ENCODE assay signal across 21 mouse cellular contexts in the genomic region with DNA sequence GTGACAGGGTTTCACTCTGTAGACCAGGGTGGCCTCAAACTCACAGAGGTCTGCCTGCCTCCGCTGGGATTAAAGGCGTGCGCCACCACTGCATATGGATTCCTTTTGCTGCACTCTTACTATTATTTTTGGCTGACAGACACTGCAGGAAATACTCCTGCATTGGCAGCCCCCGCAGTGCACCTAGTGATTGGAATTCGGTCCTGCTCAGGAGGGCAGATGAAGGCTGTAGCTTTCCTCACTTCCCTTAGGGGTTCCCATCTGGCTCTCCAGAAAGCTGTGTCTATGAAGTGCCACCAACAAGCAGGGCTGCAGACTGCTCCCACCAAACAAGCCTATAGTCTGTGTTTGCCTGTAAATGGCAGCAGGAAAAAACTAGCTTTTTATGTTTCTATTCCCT.
DNase-seq lines count a peak whose midpoint lies in the region; ATAC-seq and TF ChIP-seq lines count a peak whose summit lies in the region.
"Had no signal": no experiment of that assay in that cellular context is flagged by ENCODE, and none has a peak within 500 bp of the region (broad histone marks: within the 10 kb centered on the region; RNA-seq: fewer than 3 reads in every experiment).

No protein-coding gene starts in this region.

- no peak overlapping the region for H3K4me3 ChIP-seq in heart, adult 2 months
- H3K4me3 ChIP-seq in midbrain, embryonic 13.5 days (replicated peaks), result no peak overlapping the region
- H3K4me3 ChIP-seq in midbrain, postnatal 0 days (ENCODE audit: low read depth, low read length), result no peak overlapping the region
- no peak overlapping the region for H3K4me3 ChIP-seq in hindbrain, postnatal 0 days (ENCODE audit: low read length)
- H3K4me3 ChIP-seq: erythroblast, embryonic 14.5 days; heart, embryonic 13.5 days; liver, embryonic 13.5 days; megakaryocyte, embryonic 14.5 days had no signal

- no peaks in the 10 kb centered on the region for H3K79me2 ChIP-seq in heart, adult 2 months (replicated peaks; ENCODE audit: control insufficient read depth, insufficient read depth, low read length)

- 43% methylated on average over 5 of the region's 5 CpGs for WGBS in heart, adult 2 months
- 37% methylated on average over 5 of the region's 5 CpGs for WGBS in midbrain, embryonic 13.5 days
- WGBS in midbrain, postnatal 0 days, result 24% methylated on average over 5 of the region's 5 CpGs
- WGBS in hindbrain, postnatal 0 days, result 52% methylated on average over 5 of the region's 5 CpGs

- TF ChIP-seq CTCF in heart, adult 2 months (IDR thresholded peaks at IDR 0.05), result no peak
- no peak for TF ChIP-seq CTCF in midbrain, postnatal 0 days (IDR thresholded peaks at IDR 0.05)
- TF ChIP-seq CTCF in hindbrain, postnatal 0 days (IDR thresholded peaks at IDR 0.05; ENCODE audit: low read depth), result no peak

- no peak overlapping the region for H3K27ac ChIP-seq in heart, adult 2 months
- H3K27ac ChIP-seq in midbrain, embryonic 13.5 days, result peak overlapping the region; percentile 35; the same call in 1 of the 2 replicates
- no peak overlapping the region for H3K27ac ChIP-seq in midbrain, postnatal 0 days (ENCODE audit: low read depth, low read length)
- H3K27ac ChIP-seq in hindbrain, postnatal 0 days, result 0 out of 2 replicates have a peak overlapping the region, but pooled peaks have one; percentile 36
- H3K27ac ChIP-seq: heart, embryonic 13.5 days; kidney, postnatal 0 days; liver, embryonic 13.5 days had no signal

- no peaks in the 10 kb centered on the region for H3K36me3 ChIP-seq in heart, adult 2 months (ENCODE audit: control insufficient read depth, insufficient read depth, low read length)
- no peaks in the 10 kb centered on the region for H3K36me3 ChIP-seq in midbrain, embryonic 13.5 days
- H3K36me3 ChIP-seq in midbrain, postnatal 0 days (ENCODE audit: insufficient read depth, low read length), result no peaks in the 10 kb centered on the region; the same call in 1 of the 2 replicates
- H3K36me3 ChIP-seq in hindbrain, postnatal 0 days (ENCODE audit: insufficient read depth, low read length), result no peaks in the 10 kb centered on the region
- H3K36me3 ChIP-seq: heart, embryonic 13.5 days; liver, embryonic 13.5 days had no signal

- H3K9ac ChIP-seq in heart, adult 2 months (ENCODE audit: low read depth, low read length), result no peak overlapping the region
- H3K9ac ChIP-seq in midbrain, embryonic 13.5 days (replicated peaks), result no peak overlapping the region
- H3K9ac ChIP-seq in midbrain, postnatal 0 days (replicated peaks; ENCODE audit: low read length, poor library complexity, severe bottlenecking), result no peak overlapping the region
- no peak overlapping the region for H3K9ac ChIP-seq in hindbrain, postnatal 0 days (replicated peaks; ENCODE audit: low read length)
- H3K9ac ChIP-seq: heart, embryonic 13.5 days; liver, embryonic 13.5 days had no signal

- peaks cover 1% of the 10 kb centered on the region for H3K4me1 ChIP-seq in heart, adult 2 months (ENCODE audit: control insufficient read depth, insufficient read depth, low read length)
- H3K4me1 ChIP-seq in midbrain, embryonic 13.5 days (replicated peaks), result peaks cover 16% of the 10 kb centered on the region
- no peaks in the 10 kb centered on the region; the same call in 1 of the 2 replicates for H3K4me1 ChIP-seq in midbrain, postnatal 0 days (ENCODE audit: insufficient read depth, low read length)
- 0 out of 2 replicates have a peak, but pooled peaks cover 3% of the 10 kb centered on the region for H3K4me1 ChIP-seq in hindbrain, postnatal 0 days (ENCODE audit: insufficient read depth, low read length)

- ATAC-seq in midbrain, embryonic 13.5 days, result no peak
- no peak for ATAC-seq in midbrain, postnatal 0 days (ENCODE audit: low FRiP score)
- no peak for ATAC-seq in hindbrain, postnatal 0 days
- ATAC-seq: intestine, embryonic 16.5 days; lung, postnatal 0 days had no signal

- no peaks in the 10 kb centered on the region for H3K27me3 ChIP-seq in heart, adult 2 months (ENCODE audit: control insufficient read depth, insufficient read depth, low read length)
- H3K27me3 ChIP-seq in midbrain, embryonic 13.5 days, result no peaks in the 10 kb centered on the region
- H3K27me3 ChIP-seq in midbrain, postnatal 0 days (ENCODE audit: insufficient read depth, low read length), result no peaks in the 10 kb centered on the region
- H3K27me3 ChIP-seq in hindbrain, postnatal 0 days (ENCODE audit: insufficient read depth, low read length), result no peaks in the 10 kb centered on the region
- H3K27me3 ChIP-seq: heart, embryonic 13.5 days; liver, embryonic 13.5 days; megakaryocyte, embryonic 14.5 days had no signal

- DNase-seq in heart, adult 11 months, result peak; percentile 70
- DNase-seq in heart, adult 2 months, result no peak
- DNase-seq in midbrain, postnatal 0 days (ENCODE audit: low spot score), result no peak
- DNase-seq in hindbrain, postnatal 0 days (ENCODE audit: low spot score), result no peak
- DNase-seq in urinary bladder, postnatal 10 days (ENCODE audit: low spot score), result no peak
- DNase-seq in lung, adult 18-20 months, result no peak
- DNase-seq: adrenal gland, postnatal 10 days; cerebellum, adult 2 months; heart, postnatal 4 days; layer of hippocampus, postnatal 36 days; liver, embryonic 13.5 days; right cerebral cortex, adult 18-20 months; spleen, adult 18-20 months; thymus, adult 18-20 months had no signal

- no peak for TF ChIP-seq POLR2A in heart, adult 2 months (IDR thresholded peaks at IDR 0.05; ENCODE audit: insufficient read depth, low read depth, low read length)

- TF ChIP-seq EP300 in heart, adult 2 months (IDR thresholded peaks at IDR 0.05; ENCODE audit: insufficient read depth, low read depth, low read length), result no peak

- H3K9me3 ChIP-seq in midbrain, embryonic 13.5 days, result no peaks in the 10 kb centered on the region
- no peaks in the 10 kb centered on the region for H3K9me3 ChIP-seq in midbrain, postnatal 0 days (ENCODE audit: low read length)
- H3K9me3 ChIP-seq in hindbrain, postnatal 0 days (ENCODE audit: low read length), result no peaks in the 10 kb centered on the region
- H3K9me3 ChIP-seq: heart, embryonic 13.5 days; liver, embryonic 13.5 days had no signal

- intact Hi-C loops in heart, adult 2 months (cut with DNase I), result no loop called here

- no peak overlapping the region for H3K4me2 ChIP-seq in midbrain, embryonic 13.5 days (replicated peaks)
- no peak overlapping the region for H3K4me2 ChIP-seq in midbrain, postnatal 0 days (ENCODE audit: low read depth, low read length, poor library complexity, severe bottlenecking)
- H3K4me2 ChIP-seq in hindbrain, postnatal 0 days (ENCODE audit: low read depth, low read length), result no peak overlapping the region
- H3K4me2 ChIP-seq: heart, embryonic 13.5 days; liver, embryonic 13.5 days had no signal

Comparison
In these comparisons a context has a peak if more than half of its experiments do, and no peak if none do; other contexts are left out.
1. H3K27ac ChIP-seq: peak in midbrain, embryonic 13.5 days (single experiment) and hindbrain, postnatal 0 days (single experiment); none in heart, adult 2 months (single experiment) and midbrain, postnatal 0 days (single experiment).